Mouse (Mus musculus) neutrophil, adult 5-6 weeks (primary cell): ENCODE measurements at regions not wholly inside any gene's neighbourhood (a gene's known extent, or its start where the extent isn't known, plus 50 kb on each side); places are given as distances from the start of the nearest gene placed in this dataset.
A peak's percentile ranks its signal among the peaks of the same experiment; 100 is the strongest.

Experiments
- ATAC-seq: fragments of 151-379, 151-347 bp; 2 replicates; pipeline ENCODE4 v1.8.0; 2017; ENCODE audit warnings: mild to moderate bottlenecking, moderate TSS enrichment; ENCODE audit not compliant: insufficient number of reproducible peaks, poor library complexity, low FRiP score, severe bottlenecking; ENCODE audit errors: extremely low read depth

DNA sequence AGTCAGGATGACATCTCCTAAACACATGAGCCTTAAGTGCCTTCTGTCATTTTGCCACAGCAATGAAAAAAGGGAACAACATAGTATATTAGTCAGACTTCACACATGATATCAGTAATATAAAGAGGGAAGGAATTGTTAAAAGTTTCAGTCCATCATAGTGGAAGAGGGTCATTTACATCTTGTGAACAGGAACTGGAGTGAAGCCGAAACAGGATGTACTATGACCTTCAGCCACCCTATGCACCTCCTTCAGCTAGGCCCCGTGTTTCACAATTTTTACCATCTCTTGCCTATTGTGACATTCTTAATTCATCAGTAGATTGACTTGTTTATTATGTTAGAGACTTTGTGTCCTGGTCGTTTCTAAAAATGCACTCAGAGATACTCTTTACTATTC is 59.8 kb upstream of the St3gal5 start:
- peak; percentile 36; the same call in 1 of the 2 replicates for ATAC-seq

DNA sequence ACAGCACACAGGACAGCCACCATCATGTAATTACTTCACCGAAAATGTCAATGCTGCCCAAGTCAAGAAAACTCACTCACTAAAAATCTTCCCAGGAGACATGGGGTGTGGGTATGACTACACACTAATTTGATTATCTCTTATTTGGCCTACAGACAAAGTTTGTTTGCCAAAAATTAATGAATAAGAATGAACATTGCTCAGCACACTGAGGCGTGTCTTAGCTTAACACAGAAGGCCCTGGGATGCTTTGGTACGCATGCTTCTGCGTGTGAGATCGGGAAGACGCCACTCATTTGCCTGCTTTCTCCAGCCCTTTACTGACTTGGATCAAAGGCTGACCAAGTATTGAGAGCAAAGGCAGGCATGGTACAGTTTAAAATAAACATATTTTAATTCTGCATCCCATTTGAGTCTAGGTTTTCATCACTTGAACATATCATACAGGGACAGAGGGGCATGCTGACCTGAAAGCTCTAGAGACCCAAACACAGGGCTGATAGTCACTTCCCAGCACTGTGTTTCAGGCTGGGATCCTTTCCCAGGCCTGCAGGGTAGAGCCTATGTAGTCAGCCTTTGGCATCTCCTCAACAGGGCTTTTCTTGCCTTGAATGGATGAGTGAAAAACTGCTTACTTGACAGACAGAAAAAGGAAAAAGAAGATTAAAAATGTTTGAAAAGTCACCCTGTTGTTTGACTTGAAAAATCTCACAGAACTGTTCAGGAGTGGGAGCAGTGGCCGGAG is 53.3 kb upstream of the St3gal5 start:
- no peak for ATAC-seq
